Mouse (Mus musculus): ENCODE measurements around the gene Ly6g. TPM values are rescaled to one million over a fixed set of nuclear protein-coding genes. Genes with fewer than 3 reads are reported as not detected.

The Ly6g gene
- total RNA-seq, 2 experiments from 2014 or later = not detected

Other genes with a start within 250 kb of the Ly6g start
- not detected for gene Ly6i, start 171.8 kb upstream of the Ly6g start, total RNA-seq (2021)
- gene Ly6a, start 157.2 kb upstream of the Ly6g start, total RNA-seq (2021) = 1 to 10 TPM; 4.9 to 6.1 TPM
- gene Ly6c1, start 106.4 kb upstream of the Ly6g start, total RNA-seq (2021) = 10 to 100 TPM; 18.4 to 25.6 TPM
- 1 to 10 TPM in 1 of 2 experiments, under 1 TPM in 1; 0.55 to 1.2 TPM for gene Ly6c2, start 43.3 kb upstream of the Ly6g start, total RNA-seq (2021)
- gene BC025446, start 61.1 kb downstream of the Ly6g start, total RNA-seq (2021) = not detected
- gene Ly6f, start 113.2 kb downstream of the Ly6g start, total RNA-seq (2021) = not detected